Mouse (Mus musculus) right cerebral cortex, adult 2 months (tissue): Measurements from ENCODE around the gene Cabp7.
"Not testable (repeated sequence)": the region's sequence is repeated elsewhere in the genome, so short reads cannot be mapped to it uniquely, and the experiment has no call there.

ENCODE experiments used
- DNase-seq, 2 experiments: peaks; one replicate each; pipeline ENCODE4 v3.0.0; 2021 to 2022; ENCODE audit warnings: low spot score in 2 of 2

The Cabp7 gene

DNA sequence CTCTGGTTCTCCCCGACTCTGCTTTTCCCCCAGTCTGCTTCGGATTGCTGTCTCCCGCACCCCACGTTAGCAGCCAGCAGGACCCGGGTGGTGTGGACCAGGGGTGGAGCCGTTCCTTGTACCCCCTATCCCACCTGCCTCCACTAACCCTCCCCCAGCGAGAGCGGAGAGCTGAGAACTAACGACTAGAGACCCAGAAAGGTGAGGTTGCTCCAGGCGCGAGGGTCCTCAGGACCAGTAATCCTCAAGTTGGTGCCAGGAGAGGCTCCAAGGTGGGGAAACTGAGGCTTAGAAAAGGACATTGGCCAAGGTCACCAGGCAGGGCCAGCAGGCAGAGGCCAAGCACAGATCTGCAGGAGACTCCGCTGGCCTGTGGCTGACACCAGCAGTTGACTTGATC is 707 bp upstream of the Cabp7 start:
- no peak for DNase-seq

GRCm38 (mm10) chr11:4745969-4746368 is 609 bp downstream of the Cabp7 start:
- no peak for DNase-seq

DNA sequence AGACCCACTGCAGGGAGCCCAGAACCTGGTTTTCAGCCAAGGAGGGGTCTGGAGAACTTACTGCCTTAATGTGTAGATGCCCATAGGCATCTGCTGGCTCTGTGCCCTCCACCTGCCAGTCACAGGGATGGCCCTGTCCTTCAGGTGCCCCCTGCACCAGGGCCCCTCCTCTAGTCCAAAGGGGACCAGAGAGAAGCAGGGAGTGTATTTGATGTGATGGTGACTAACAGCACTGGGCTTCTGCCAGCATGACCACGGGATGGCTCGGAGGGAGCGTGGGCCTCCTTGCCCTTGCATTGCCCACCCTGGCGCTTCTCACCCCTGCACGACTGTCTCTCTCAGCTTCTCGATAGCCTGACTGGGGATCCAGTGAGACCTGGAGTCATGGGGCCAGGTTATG is 1.9 kb downstream of the Cabp7 start:
- no peak for DNase-seq

GRCm38 (mm10) chr11:4740785-4741184 is 5.8 kb downstream of the Cabp7 start:
- DNase-seq, result no peak

GRCm38 (mm10) chr11:4738719-4739118 is 7.9 kb downstream of the Cabp7 start:
- no peak for DNase-seq

- no peak for DNase-seq
Measured at GRCm38 (mm10) chr11:4737682-4738081, 8.9 kb downstream of the Cabp7 start.

DNA sequence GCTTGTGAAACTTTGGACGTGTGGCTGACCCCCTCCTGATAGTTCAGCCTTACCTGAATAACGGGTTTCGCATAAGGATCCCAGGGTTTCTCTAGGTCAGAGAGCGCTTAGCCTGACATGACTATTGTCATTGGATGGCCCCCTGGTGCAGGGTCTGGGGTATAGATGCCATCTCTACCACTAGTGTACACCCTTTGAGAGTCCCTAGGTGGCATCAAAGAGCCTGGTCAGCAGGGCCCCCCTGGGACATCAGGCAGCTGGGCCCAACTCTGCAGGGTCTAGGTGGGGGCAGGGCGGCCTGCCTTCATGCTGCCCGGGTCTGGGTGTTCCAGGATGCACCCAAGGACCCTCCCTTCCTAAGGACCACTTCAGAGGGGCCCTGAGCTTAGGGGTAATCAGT is 10.2 kb downstream of the Cabp7 start:
- DNase-seq, result no peak

GRCm38 (mm10) chr11:4734179-4734578 is 12.4 kb downstream of the Cabp7 start:
- DNase-seq, result no peak

DNA sequence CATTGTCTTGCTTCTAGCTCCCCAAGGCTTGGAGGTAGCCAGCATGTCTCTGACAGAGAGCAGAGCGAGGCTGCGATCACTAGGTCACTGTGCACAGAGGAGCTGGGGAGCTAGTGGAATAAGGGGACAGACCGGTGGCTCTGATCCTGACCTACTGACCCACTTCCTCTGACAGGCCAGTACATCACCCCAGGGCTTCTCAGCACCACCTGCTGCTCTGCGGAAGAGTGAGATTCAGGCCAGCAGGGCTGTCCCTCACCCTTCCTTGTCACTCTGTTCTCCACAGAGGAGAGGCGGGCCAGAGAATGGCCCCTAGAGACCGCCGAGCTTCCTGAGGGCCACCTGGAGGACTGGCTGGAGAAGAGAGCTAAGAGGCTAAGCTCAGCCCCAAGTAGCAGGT is 14.8 kb downstream of the Cabp7 start:
- no peak for DNase-seq

- DNase-seq, result no peak
Measured at GRCm38 (mm10) chr11:4730913-4731312, 15.7 kb downstream of the Cabp7 start.

- DNase-seq, result no peak
Measured at GRCm38 (mm10) chr11:4730096-4730495, 16.5 kb downstream of the Cabp7 start.

GRCm38 (mm10) chr11:4729603-4730002 is 17.0 kb downstream of the Cabp7 start:
- DNase-seq, result no peak

GRCm38 (mm10) chr11:4721728-4722127 is 24.9 kb downstream of the Cabp7 start:
- DNase-seq, result no peak

DNA sequence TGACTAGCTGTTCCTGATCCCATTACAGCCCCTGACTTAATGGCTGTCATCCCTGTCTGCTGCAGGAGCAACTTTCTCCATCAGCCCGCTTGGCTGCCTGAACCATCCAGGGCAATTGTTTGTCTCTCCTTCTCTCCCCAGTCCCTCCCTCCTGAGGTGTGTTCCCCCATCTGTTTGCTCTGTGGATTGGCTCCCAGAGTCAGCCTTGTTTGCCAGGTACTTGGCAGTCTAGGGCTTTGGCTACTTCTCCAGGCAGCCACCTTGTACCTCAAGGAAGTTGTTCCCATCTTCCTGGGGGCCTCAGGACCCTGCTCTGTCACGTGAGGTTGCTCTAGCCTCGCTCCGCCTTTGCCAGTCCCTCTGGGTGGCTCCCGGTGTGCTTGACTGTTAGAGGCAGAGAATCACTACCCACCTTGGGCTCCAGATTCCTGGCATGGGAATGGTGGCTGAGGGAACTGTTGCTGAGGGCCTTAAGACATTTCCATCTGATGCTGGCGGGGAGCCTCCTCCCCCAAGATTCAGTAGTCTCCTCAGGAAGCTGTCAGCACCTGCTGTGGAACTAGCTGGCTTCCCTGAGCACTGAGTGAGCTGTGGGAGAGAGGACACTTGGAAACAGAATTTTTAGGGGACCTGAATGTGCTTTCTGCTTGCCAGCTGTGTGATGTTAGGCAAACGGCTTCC is 25.5 kb downstream of the Cabp7 start:
- no peak for DNase-seq

- DNase-seq, result no peak
Measured at GRCm38 (mm10) chr11:4720393-4720792, 26.2 kb downstream of the Cabp7 start.

DNA sequence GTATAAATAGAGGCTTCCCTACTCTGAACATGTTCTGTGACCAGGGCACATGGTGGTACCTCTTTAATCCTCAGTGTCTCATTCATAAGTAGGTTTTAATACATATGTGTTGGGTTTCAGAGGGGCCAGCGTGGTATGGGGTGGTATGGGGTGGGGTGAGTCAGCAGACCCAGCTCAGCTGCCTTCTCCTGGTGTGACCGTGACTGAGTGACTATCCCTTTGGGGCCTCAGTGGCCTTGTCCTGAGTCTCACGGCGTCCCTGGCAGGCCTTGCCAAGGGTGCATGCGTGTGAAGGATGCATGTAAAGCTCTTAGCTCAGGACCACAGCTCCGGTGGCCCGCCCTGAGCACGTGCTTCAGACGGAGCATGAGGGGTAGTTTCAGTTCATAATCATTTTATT is 26.6 kb downstream of the Cabp7 start:
- DNase-seq, result no peak

- peak; percentile 23 to 32 for DNase-seq
Measured at GRCm38 (mm10) chr11:4718548-4718947, 28.0 kb downstream of the Cabp7 start.

DNA sequence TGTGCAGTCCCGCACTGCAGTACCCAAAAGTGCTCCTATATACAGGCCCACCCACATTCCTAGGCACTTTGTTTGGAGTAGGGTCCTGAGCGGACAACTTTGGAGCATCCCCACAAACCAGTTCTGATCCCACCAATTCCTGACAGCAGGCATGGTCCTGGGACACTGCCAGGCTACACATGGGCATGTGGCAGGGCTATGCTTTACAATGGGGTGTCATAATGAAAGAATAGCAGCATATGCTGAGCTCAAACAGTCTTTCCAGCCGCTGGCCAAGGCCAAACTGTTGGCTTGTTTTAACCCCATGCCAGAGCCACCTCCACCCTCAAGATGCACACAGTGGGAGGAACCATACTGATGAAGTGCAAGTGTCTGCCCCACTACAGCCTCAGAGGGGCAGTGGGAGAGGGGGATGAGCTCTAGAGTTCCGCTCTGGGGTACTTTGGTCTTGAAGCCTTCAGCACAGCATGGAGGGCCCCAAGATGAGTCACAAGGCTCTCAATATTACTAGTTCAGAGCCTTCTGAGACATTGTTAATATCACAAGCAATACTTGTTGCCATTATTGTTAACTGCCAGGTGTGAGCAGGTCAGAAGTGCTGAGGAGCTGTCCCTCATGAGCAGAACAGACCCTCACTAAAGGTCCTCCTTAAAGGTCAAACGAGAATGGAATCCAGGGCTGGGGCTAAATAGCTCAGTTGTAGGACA is 29.9 kb downstream of the Cabp7 start:
- DNase-seq, result no peak

DNA sequence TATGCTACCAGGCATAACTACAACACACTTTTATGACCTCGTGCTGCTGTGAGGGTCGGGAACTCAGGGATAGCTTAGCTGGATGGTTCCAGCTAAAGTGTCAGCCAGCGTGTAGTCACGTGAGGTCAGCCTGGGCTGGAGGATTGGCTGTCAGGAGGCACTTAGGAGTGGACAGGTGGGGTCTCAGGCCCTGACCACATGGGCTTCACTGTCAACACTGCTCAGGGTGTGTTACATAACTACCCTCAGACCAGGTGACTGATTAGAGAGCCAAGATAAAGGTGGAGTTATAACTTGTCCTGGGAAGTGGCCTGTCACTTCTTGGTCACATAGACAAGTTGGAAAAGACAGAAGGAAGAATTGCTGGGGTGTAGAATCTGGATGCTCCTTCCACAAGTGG is 31.0 kb downstream of the Cabp7 start:
- no peak for DNase-seq

DNA sequence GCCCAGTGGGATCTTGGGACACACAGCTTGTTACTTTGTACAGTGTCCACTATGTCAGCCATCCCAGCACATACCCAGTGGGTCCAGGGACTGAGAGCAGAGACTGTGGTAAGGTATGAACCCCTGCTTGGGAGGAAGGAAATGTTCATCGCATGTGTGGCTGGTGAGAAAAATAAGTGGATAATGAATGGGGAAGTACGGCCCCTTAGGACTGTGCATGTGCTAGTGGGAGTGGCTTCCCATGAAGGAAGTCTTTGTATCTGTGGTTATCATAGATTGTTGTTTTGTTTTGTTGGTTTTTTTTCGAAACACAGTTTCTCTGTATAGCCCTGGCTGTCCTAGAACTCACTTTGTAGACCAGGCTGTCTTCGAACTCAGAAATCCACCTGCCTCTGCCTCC is 31.9 kb downstream of the Cabp7 start:
- DNase-seq, result no peak

DNA sequence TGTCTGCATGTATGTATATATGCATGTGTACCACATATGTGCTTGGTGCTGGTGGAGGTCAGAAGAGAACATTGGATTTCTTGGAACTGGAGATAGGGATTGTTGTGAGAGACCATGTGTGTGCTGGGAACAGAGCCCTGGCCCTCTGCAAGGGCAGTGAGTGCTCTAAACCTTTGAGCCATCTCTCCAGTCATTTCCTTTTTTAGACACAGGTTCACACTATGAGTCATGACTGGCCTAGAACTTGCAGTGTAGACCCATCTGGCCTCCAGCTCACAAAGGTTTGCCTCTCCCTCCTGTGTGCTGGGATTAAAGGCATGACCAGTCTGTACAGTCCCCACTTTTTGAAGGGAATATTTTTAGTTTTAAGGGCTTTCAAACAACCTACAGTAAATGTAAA is 33.8 kb downstream of the Cabp7 start:
- no peak for DNase-seq

DNA sequence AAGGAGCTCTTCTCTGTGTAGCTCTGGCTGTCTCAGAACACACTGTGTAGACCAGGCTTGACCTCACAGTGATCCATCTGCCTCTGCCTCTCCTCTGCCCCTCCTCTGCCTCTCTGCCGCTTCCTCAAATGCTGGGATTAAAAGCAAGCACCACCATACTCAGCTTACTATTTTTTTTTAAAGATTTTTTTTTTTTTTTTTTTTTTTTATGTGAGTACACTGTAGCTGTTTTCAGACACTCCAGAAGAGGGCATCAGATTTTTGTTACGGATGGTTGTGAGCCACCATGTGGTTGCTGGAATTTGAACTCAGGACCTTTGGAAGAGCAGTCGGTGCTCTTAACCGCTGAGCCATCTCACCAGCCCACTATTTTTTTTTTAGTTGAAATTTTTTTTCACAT is 36.4 kb downstream of the Cabp7 start:
- not testable (repeated sequence) for DNase-seq

- no peak for DNase-seq
Measured at GRCm38 (mm10) chr11:4705178-4705577, 41.4 kb downstream of the Cabp7 start.
